Mouse (Mus musculus): ENCODE results near the gene Prpf8. TPM values are rescaled to one million over a fixed set of nuclear protein-coding genes. Genes with fewer than 3 reads are reported as not detected.

The Prpf8 gene
- polyA plus RNA-seq, 1 experiment from 2014 or later, result 41.3 TPM

- WGBS, result 25% methylated on average over 13 of the region's 13 CpGs
- Histone ChIP-seq H3K4me3 (no peak overlapping the region), H3K27ac (ENCODE audit: poor library complexity, severe bottlenecking) (no peak overlapping the region), H3K9ac (no peak overlapping the region), H3K36me3 (no peaks in the 10 kb centered on the region), H3K9me3 (replicated peaks) (no peaks in the 10 kb centered on the region), H3K4me1 (replicated peaks) (peaks cover 48% of the 10 kb centered on the region), H3K27me3 (replicated peaks) (peaks cover 11% of the 10 kb centered on the region; the same call in 1 of the 2 replicates), H3K4me2 (peak overlapping the region; percentile 22)
- no peak for ATAC-seq (ENCODE audit: insufficient number of reproducible peaks, low FRiP score)
Measured at GRCm38 (mm10) chr11:75535106-75535795, 48.6 kb downstream of the Prpf8 start.

- Histone ChIP-seq H3K4me1 (replicated peaks) (peaks cover 59% of the 10 kb centered on the region), H3K36me3 (no peaks in the 10 kb centered on the region), H3K9ac (no peak overlapping the region), H3K27ac (ENCODE audit: poor library complexity, severe bottlenecking) (no peak overlapping the region), H3K27me3 (replicated peaks) (peaks cover 11% of the 10 kb centered on the region; the same call in 1 of the 2 replicates), H3K4me2 (no peak overlapping the region), H3K9me3 (replicated peaks) (no peaks in the 10 kb centered on the region), H3K4me3 (no peak overlapping the region)
- ATAC-seq (ENCODE audit: insufficient number of reproducible peaks, low FRiP score), result no peak
- WGBS, result 84% methylated on average over 12 of the region's 12 CpGs
Measured at GRCm38 (mm10) chr11:75536255-75537024, 49.8 kb downstream of the Prpf8 start.

GRCm38 (mm10) chr11:75537025-75537414, 50.4 kb downstream of the Prpf8 start:
- peaks cover 61% of the 10 kb centered on the region for H3K4me1 ChIP-seq (replicated peaks)
- no peak for ATAC-seq (ENCODE audit: insufficient number of reproducible peaks, low FRiP score)

GRCm38 (mm10) chr11:75537491-75538183, 51.0 kb downstream of the Prpf8 start:
- WGBS, result 46% methylated on average over 11 of the region's 11 CpGs
- peak; percentile 25; the same call in 1 of the 2 replicates for ATAC-seq (ENCODE audit: insufficient number of reproducible peaks, low FRiP score)
- Histone ChIP-seq H3K4me2 (no peak overlapping the region), H3K4me1 (replicated peaks) (peaks cover 56% of the 10 kb centered on the region), H3K27ac (ENCODE audit: poor library complexity, severe bottlenecking) (no peak overlapping the region), H3K4me3 (no peak overlapping the region), H3K27me3 (replicated peaks) (peaks cover 11% of the 10 kb centered on the region; the same call in 1 of the 2 replicates), H3K9ac (no peak overlapping the region), H3K36me3 (no peaks in the 10 kb centered on the region), H3K9me3 (replicated peaks) (no peaks in the 10 kb centered on the region)

More at GRCm38 (mm10) chr11:75537025-75537414, 50.4 kb downstream of the Prpf8 start:
- H3K4me3 ChIP-seq, result no peak overlapping the region
- H3K9ac ChIP-seq, result no peak overlapping the region
- H3K4me2 ChIP-seq, result no peak overlapping the region
- H3K27ac ChIP-seq (ENCODE audit: poor library complexity, severe bottlenecking), result no peak overlapping the region
- WGBS, result 75% methylated on average over 8 of the region's 8 CpGs
- H3K27me3 ChIP-seq (replicated peaks), result peaks cover 11% of the 10 kb centered on the region; the same call in 1 of the 2 replicates
- no peaks in the 10 kb centered on the region for H3K36me3 ChIP-seq
- no peaks in the 10 kb centered on the region for H3K9me3 ChIP-seq (replicated peaks)

- peaks cover 8% of the 10 kb centered on the region; the same call in 1 of the 2 replicates for H3K27me3 ChIP-seq (replicated peaks)
- ATAC-seq (ENCODE audit: insufficient number of reproducible peaks, low FRiP score), result 0 out of 2 replicates have a peak, but pooled peaks have one; percentile 2
- H3K9ac ChIP-seq, result peak overlapping the region; percentile 48
- H3K4me3 ChIP-seq, result no peak overlapping the region
- WGBS, result 64% methylated on average over 9 of the region's 9 CpGs
- H3K9me3 ChIP-seq (replicated peaks), result no peaks in the 10 kb centered on the region
- H3K36me3 ChIP-seq, result no peaks in the 10 kb centered on the region
- H3K27ac ChIP-seq (ENCODE audit: poor library complexity, severe bottlenecking), result no peak overlapping the region
- no peak overlapping the region for H3K4me2 ChIP-seq
- H3K4me1 ChIP-seq (replicated peaks), result peaks cover 52% of the 10 kb centered on the region
Measured at GRCm38 (mm10) chr11:75538184-75538969, 51.8 kb downstream of the Prpf8 start.

GRCm38 (mm10) chr11:75538970-75539299, 52.3 kb downstream of the Prpf8 start:
- peaks cover 52% of the 10 kb centered on the region for H3K4me1 ChIP-seq (replicated peaks)
- WGBS, result 76% methylated on average over 13 of the region's 13 CpGs
- no peak overlapping the region for H3K9ac ChIP-seq
- ATAC-seq (ENCODE audit: insufficient number of reproducible peaks, low FRiP score), result no peak
- H3K27ac ChIP-seq (ENCODE audit: poor library complexity, severe bottlenecking), result no peak overlapping the region
- no peaks in the 10 kb centered on the region for H3K36me3 ChIP-seq
- H3K9me3 ChIP-seq (replicated peaks), result no peaks in the 10 kb centered on the region
- H3K27me3 ChIP-seq (replicated peaks), result 0 out of 2 replicates have a peak, but pooled peaks cover 5% of the 10 kb centered on the region
- H3K4me3 ChIP-seq, result no peak overlapping the region
- H3K4me2 ChIP-seq, result no peak overlapping the region

GRCm38 (mm10) chr11:75540209-75540608, 53.6 kb downstream of the Prpf8 start:
- WGBS, result 78% methylated on average over 8 of the region's 8 CpGs
- no peaks in the 10 kb centered on the region for H3K36me3 ChIP-seq
- no peak overlapping the region for H3K4me3 ChIP-seq
- H3K27me3 ChIP-seq (replicated peaks), result 0 out of 2 replicates have a peak, but pooled peaks cover 5% of the 10 kb centered on the region
- no peak for ATAC-seq (ENCODE audit: insufficient number of reproducible peaks, low FRiP score)
- H3K4me2 ChIP-seq, result no peak overlapping the region
- H3K9me3 ChIP-seq (replicated peaks), result no peaks in the 10 kb centered on the region
- peaks cover 45% of the 10 kb centered on the region for H3K4me1 ChIP-seq (replicated peaks)
- no peak overlapping the region for H3K27ac ChIP-seq (ENCODE audit: poor library complexity, severe bottlenecking)
- no peak overlapping the region for H3K9ac ChIP-seq

- whole genome bisulfite sequencing, result 51% methylated on average over 19 of the region's 19 CpGs
- peak overlapping the region; percentile 1; the same call in 1 of the 2 replicates for H3K4me2 ChIP-seq
- H3K36me3 ChIP-seq, result no peaks in the 10 kb centered on the region
- peak overlapping the region; percentile 64 for H3K27ac ChIP-seq (ENCODE audit: poor library complexity, severe bottlenecking)
- H3K27me3 ChIP-seq (replicated peaks), result 0 out of 2 replicates have a peak, but pooled peaks cover 5% of the 10 kb centered on the region
- peaks cover 47% of the 10 kb centered on the region for H3K4me1 ChIP-seq (replicated peaks)
- H3K9ac ChIP-seq, result no peak overlapping the region
- ATAC-seq (ENCODE audit: insufficient number of reproducible peaks, low FRiP score), result no peak
- no peaks in the 10 kb centered on the region for H3K9me3 ChIP-seq (replicated peaks)
- H3K4me3 ChIP-seq, result no peak overlapping the region
Measured at GRCm38 (mm10) chr11:75540710-75541581, 54.3 kb downstream of the Prpf8 start.

GRCm38 (mm10) chr11:75544713-75545112, 58.1 kb downstream of the Prpf8 start:
- no peak for ATAC-seq (ENCODE audit: insufficient number of reproducible peaks, low FRiP score)
- no peak overlapping the region for H3K27ac ChIP-seq (ENCODE audit: poor library complexity, severe bottlenecking)
- H3K9me3 ChIP-seq (replicated peaks), result no peaks in the 10 kb centered on the region
- H3K4me1 ChIP-seq (replicated peaks), result peaks cover 35% of the 10 kb centered on the region
- no peak overlapping the region for H3K4me3 ChIP-seq
- no peak overlapping the region for H3K4me2 ChIP-seq
- H3K27me3 ChIP-seq (replicated peaks), result no peaks in the 10 kb centered on the region
- WGBS, result 82% methylated on average over 9 of the region's 9 CpGs
- H3K36me3 ChIP-seq, result no peaks in the 10 kb centered on the region
- no peak overlapping the region for H3K9ac ChIP-seq

- H3K36me3 ChIP-seq, result no peaks in the 10 kb centered on the region
- H3K9ac ChIP-seq, result no peak overlapping the region
- H3K27ac ChIP-seq (ENCODE audit: poor library complexity, severe bottlenecking), result no peak overlapping the region
- 55% methylated on average over 4 of the region's 4 CpGs for WGBS
- no peaks in the 10 kb centered on the region for H3K9me3 ChIP-seq (replicated peaks)
- no peak for ATAC-seq (ENCODE audit: insufficient number of reproducible peaks, low FRiP score)
- H3K4me3 ChIP-seq, result no peak overlapping the region
- H3K4me2 ChIP-seq, result no peak overlapping the region
- H3K27me3 ChIP-seq (replicated peaks), result no peaks in the 10 kb centered on the region
- peaks cover 36% of the 10 kb centered on the region for H3K4me1 ChIP-seq (replicated peaks)
Measured at GRCm38 (mm10) chr11:75546057-75546456, 59.4 kb downstream of the Prpf8 start.

Measured in heart, embryonic 12.5 days (tissue).